Mouse (Mus musculus): Measurements from ENCODE around the gene Rpl13a.

Gene Rpl13a

DNA sequence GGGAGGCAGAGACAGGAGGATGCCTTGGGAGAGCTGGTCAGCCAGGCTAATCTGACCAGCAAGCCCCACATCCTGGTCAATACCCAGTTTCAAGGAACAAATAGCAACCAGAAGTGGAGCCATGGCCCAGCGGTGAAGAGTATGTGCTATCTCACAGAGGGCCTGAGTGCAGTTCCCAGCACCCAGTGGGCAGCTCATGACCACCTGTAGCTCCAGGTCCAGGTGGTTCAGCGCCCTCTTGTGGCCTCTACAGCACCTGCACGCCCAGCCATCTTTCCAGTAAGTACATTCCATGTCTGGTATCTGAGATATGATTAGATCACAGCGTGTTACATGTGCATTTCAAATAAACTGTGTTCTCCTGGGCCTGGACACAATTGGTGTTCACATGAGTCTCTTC is 42.5 kb downstream of the Rpl13a start:
- peak; percentile 88 for DNase-seq

DNA sequence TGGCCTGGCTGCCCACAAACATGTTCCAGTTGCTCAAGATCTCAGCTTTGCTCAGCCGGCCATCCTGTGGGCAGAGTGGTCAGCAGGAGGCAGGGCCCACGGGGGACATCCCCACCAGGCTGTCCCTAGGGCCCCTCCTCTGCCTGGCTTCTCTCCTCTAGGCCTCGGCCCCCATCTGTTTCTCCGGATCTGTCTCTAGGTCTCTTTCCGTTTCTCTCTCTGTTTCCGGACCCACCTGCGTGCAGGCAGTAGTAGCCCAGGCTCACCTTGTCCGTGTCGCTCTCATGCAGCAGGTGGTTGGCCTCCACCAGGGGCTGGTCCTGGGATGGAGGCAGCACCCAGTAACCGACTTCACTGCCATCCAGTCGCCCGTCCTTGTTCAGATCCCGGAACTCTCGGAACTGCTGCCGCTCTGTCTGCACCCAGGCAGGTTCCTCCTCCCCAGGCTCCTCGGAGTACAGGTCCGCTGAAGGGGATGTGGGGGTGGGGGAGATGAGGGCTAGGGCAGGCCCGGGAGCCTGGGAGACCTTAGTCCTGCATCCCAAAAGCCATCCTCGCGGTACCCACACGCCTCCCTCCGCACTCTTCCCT is 45.2 kb downstream of the Rpl13a start:
- peak; percentile 94 for DNase-seq

DNA sequence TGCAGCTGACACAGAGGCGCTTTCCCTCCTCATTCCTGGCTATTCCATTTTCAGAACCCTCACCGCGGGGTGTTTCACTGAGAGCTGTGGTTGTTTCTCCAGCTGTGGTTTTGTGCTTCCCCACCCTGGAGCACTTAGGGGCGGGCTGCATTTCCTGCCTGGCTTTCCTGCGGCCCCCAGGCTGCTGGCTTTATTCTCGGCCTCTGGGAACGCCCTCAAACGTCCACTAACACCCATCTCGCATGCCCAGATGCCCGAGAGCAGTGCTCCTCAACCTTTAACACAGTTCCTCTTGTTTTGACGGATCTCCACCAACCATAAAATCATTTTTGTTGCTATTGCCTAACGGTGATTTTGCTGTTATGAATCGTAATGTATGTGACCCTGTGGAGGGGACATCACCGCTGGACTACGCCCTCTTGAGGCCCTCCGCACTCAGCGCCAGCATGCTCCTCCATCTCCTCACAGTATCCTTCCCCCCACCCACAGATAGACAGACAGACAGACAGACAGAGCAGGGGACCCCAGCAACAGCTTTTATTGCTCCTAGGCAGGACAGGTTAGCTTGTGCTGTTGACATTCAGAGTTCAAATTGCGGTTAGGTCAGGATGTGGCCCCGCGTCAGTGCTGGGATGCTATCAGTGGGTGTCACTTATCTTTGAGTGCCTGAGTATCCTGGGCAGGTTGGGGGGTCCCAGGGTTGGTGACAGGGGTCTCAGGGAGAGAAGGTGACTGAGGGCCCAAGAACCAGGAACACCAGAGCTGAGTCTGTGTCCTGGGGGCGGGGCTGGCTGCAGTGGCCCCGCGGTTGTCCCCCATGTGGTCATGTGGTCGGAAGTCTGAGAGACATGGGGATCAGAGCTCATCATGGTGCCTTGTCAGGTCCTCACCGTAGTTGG is 45.9 kb downstream of the Rpl13a start:
- DNase-seq, result peak; percentile 99

DNA sequence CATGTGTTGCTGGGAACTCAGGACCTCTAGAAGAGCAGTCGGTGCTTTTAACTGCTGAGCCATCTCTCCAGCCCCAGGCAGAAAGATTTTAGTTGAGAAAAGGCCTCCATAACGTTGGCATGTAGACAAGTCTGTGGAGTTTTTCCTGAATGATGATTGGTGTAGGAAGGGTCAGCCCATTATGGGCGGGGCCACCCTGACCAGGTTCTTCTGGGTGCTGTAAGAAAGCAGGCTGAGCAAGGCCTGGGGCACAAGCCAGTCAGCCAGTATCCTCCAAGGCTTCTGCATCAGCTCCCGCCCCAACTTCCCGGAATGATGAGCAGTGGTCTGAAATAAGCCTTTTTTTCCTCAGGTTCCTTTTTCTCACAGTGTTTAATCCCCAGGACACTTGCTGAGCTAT is 47.5 kb downstream of the Rpl13a start:
- DNase-seq, result peak; percentile 96

DNA sequence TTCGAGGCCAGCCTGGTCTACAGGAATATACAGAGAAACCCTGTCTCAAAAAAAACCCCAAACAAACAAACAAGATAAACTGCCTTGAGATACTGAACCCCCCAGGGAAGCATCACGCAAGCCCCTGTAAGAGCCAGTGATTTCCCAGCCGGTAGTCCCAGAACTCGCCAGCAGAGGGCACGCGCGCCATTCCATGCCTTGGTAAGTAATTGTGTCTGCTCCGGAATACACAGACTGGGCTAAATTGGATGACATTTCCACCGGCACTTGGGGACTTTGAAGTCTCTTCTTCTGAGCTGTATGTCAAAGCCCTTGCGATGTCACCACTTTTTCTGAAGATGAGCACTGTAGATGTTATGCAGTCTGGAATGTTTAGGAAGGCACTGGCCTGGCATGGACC is 48.7 kb downstream of the Rpl13a start:
- DNase-seq, result peak; percentile 98

DNA sequence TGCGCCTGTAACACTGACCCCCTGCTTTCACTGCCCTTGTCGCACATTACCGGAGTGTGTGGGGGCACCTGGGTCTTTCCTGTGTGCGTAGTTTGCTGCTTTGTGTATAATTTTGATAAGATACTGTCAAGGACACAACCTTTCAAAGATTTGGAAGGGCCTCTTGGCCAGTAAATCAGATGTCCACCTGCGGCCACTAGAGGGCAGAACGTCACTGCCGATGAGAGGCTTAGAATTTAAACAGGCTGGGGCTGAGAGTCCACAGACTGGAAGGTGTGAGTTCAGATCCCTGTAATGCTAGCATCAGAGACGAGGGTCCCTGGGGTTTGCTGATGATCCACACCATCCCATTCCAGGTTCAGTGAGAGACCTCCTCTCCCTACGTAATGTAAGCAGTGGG is 50.0 kb downstream of the Rpl13a start:
- DNase-seq, result peak; percentile 95

DNA sequence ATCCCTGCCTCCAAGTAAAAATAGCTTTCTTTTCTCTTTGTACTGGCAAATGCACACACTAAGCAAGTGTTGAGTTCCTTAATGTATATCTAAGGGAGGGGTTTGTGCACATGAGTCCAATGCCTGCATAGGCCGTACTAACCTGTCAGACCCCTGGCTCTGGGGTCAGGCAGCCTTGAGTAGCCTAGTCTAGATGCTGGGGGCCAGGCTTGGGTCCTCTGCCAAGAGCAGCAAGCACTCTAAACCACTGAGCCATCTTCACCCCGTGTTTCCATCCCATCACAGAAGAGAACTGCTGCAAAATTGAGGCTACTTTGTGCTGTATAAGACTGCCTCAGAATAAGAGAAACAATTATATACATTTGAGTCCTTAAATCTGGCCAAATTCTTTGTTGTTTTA is 50.7 kb downstream of the Rpl13a start:
- DNase-seq, result peak; percentile 92

DNA sequence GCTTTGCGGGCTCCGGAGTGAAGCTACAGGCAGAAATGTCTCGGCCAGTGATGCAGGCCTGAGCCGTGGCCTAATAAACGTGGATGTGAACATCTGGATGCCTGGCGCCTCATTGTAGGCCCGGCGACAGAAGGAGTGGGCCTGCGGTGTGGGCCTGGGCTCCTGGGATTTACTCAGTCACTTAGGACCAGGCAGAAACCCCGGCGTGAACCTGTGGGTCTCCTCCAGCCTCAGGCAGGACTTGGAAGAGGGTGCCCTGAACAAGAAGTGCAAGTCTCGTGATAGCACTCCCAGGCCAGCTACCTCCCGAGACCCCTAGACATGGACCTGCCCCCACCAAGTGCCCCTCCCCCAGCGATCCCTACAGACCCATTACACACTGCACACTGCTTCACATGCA is 51.2 kb downstream of the Rpl13a start:
- DNase-seq, result peak; percentile 91

DNA sequence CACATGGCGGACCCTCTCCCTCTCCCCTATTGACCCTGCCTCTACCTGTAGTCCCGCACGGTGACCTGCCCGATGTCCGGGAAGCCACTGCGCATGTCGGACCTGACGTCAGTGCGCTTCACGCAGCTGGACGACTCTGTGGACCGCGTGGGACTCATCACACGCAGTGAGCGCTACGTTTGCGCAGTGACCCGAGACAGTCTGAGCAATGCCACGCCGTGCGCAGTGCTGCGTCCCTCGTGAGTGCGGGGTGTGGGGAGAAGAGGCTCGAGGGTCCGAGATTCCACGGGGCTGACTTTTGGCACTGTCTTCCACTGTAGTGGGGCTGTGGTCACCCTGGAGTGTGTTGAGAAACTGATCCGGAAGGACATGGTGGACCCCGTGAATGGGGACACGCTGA is 52.1 kb downstream of the Rpl13a start:
- peak; percentile 93 for DNase-seq

All from heart, adult 11 months (tissue).